Mouse (Mus musculus): ENCODE measurements around the gene Als2. TPM values are rescaled to one million over a fixed set of nuclear protein-coding genes. Genes with fewer than 3 reads are reported as not detected.
A peak's percentile ranks its signal among the peaks of the same experiment; 100 is the strongest.

Als2 gene
- polyA plus RNA-seq, 1 experiment from 2014 or later, result 2.6 TPM

- peaks cover 32% of the 10 kb centered on the region; the same call in 1 of the 2 replicates for H3K36me3 ChIP-seq (ENCODE audit: control insufficient read depth, insufficient read depth)
- H3K27ac ChIP-seq (ENCODE audit: low read depth, low read length), result no peak overlapping the region
- no peak overlapping the region for H3K9ac ChIP-seq (ENCODE audit: low read depth, low read length)
- no peak overlapping the region for H3K4me3 ChIP-seq (ENCODE audit: low read depth, low read length)
- ATAC-seq, result peak; percentile 47; the same call in 1 of the 2 replicates
- 86% methylated on average over 9 of the region's 9 CpGs for WGBS
- H3K27me3 ChIP-seq (replicated peaks; ENCODE audit: control insufficient read depth, insufficient read depth, low read length), result no peaks in the 10 kb centered on the region
- H3K4me2 ChIP-seq (replicated peaks; ENCODE audit: low read depth), result no peak overlapping the region
- H3K4me1 ChIP-seq (replicated peaks; ENCODE audit: control insufficient read depth, insufficient read depth, low read length), result 0 out of 2 replicates have a peak, but pooled peaks cover 4% of the 10 kb centered on the region
- TF ChIP-seq CTCF (IDR thresholded peaks at IDR 0.05; ENCODE audit: low read depth), result no peak
- no peaks in the 10 kb centered on the region for H3K9me3 ChIP-seq (ENCODE audit: control insufficient read depth)
Observed at GRCm38 (mm10) chr1:59166232-59166905, 70.7 kb downstream of the Als2 start.

- H3K27me3 ChIP-seq (replicated peaks; ENCODE audit: control insufficient read depth, insufficient read depth, low read length), result no peaks in the 10 kb centered on the region
- no peak overlapping the region for H3K4me2 ChIP-seq (replicated peaks; ENCODE audit: low read depth)
Observed at GRCm38 (mm10) chr1:59163918-59164317, 73.1 kb downstream of the Als2 start.

GRCm38 (mm10) chr1:59163030-59163461, 74.0 kb downstream of the Als2 start, which contains the start of gene Mpp4:
Gene Mpp4, minus strand, starts transcription at chr1:59163389.
- H3K36me3 ChIP-seq (ENCODE audit: control insufficient read depth, insufficient read depth), result peaks cover 27% of the 10 kb centered on the region; the same call in 1 of the 2 replicates
- H3K4me2 ChIP-seq (replicated peaks; ENCODE audit: low read depth), result no peak within 1 kb of the TSS
- no peak within 1 kb of the TSS for H3K4me3 ChIP-seq (ENCODE audit: low read depth, low read length)
- WGBS, result 73% methylated on average over 12 of the region's 12 CpGs
- no peak within 1 kb of the TSS for H3K9ac ChIP-seq (ENCODE audit: low read depth, low read length)
- 0 out of 2 replicates have a peak, but pooled peaks cover 4% of the 10 kb centered on the region for H3K4me1 ChIP-seq (replicated peaks; ENCODE audit: control insufficient read depth, insufficient read depth, low read length)
- no peak within 1 kb of the TSS for H3K27ac ChIP-seq (ENCODE audit: low read depth, low read length)
- H3K27me3 ChIP-seq (replicated peaks; ENCODE audit: control insufficient read depth, insufficient read depth, low read length), result no peaks in the 10 kb centered on the region
- ATAC-seq, result no peak
- TF ChIP-seq CTCF (IDR thresholded peaks at IDR 0.05; ENCODE audit: low read depth), result no peak
- no peaks in the 10 kb centered on the region for H3K9me3 ChIP-seq (ENCODE audit: control insufficient read depth)

More at GRCm38 (mm10) chr1:59163918-59164317, 73.1 kb downstream of the Als2 start:
- ATAC-seq, result no peak
- no peak overlapping the region for H3K9ac ChIP-seq (ENCODE audit: low read depth, low read length)
- no peak for TF ChIP-seq CTCF (IDR thresholded peaks at IDR 0.05; ENCODE audit: low read depth)
- H3K9me3 ChIP-seq (ENCODE audit: control insufficient read depth), result no peaks in the 10 kb centered on the region
- no peak overlapping the region for H3K27ac ChIP-seq (ENCODE audit: low read depth, low read length)
- H3K4me1 ChIP-seq (replicated peaks; ENCODE audit: control insufficient read depth, insufficient read depth, low read length), result 0 out of 2 replicates have a peak, but pooled peaks cover 4% of the 10 kb centered on the region
- 76% methylated on average over 5 of the region's 5 CpGs for WGBS
- H3K4me3 ChIP-seq (ENCODE audit: low read depth, low read length), result no peak overlapping the region
- peaks cover 27% of the 10 kb centered on the region; the same call in 1 of the 2 replicates for H3K36me3 ChIP-seq (ENCODE audit: control insufficient read depth, insufficient read depth)

GRCm38 (mm10) chr1:59162309-59163024, 74.6 kb downstream of the Als2 start:
- no peak overlapping the region for H3K27ac ChIP-seq (ENCODE audit: low read depth, low read length)
- peaks cover 27% of the 10 kb centered on the region; the same call in 1 of the 2 replicates for H3K36me3 ChIP-seq (ENCODE audit: control insufficient read depth, insufficient read depth)
- no peak overlapping the region for H3K4me2 ChIP-seq (replicated peaks; ENCODE audit: low read depth)
- H3K4me1 ChIP-seq (replicated peaks; ENCODE audit: control insufficient read depth, insufficient read depth, low read length), result 0 out of 2 replicates have a peak, but pooled peaks cover 4% of the 10 kb centered on the region
- ATAC-seq, result no peak
- no peak overlapping the region for H3K4me3 ChIP-seq (ENCODE audit: low read depth, low read length)
- no peak for TF ChIP-seq CTCF (IDR thresholded peaks at IDR 0.05; ENCODE audit: low read depth)
- H3K27me3 ChIP-seq (replicated peaks; ENCODE audit: control insufficient read depth, insufficient read depth, low read length), result no peaks in the 10 kb centered on the region
- H3K9me3 ChIP-seq (ENCODE audit: control insufficient read depth), result no peaks in the 10 kb centered on the region
- no peak overlapping the region for H3K9ac ChIP-seq (ENCODE audit: low read depth, low read length)
- 76% methylated on average over 8 of the region's 8 CpGs for WGBS

- Histone ChIP-seq H3K4me2 (replicated peaks; ENCODE audit: low read depth) (no peak overlapping the region), H3K27ac (ENCODE audit: low read depth, low read length) (no peak overlapping the region), H3K4me1 (replicated peaks; ENCODE audit: control insufficient read depth, insufficient read depth, low read length) (0 out of 2 replicates have a peak, but pooled peaks cover 4% of the 10 kb centered on the region), H3K36me3 (ENCODE audit: control insufficient read depth, insufficient read depth) (peaks cover 21% of the 10 kb centered on the region; the same call in 1 of the 2 replicates), H3K4me3 (ENCODE audit: low read depth, low read length) (no peak overlapping the region), H3K27me3 (replicated peaks; ENCODE audit: control insufficient read depth, insufficient read depth, low read length) (no peaks in the 10 kb centered on the region), H3K9ac (ENCODE audit: low read depth, low read length) (no peak overlapping the region), H3K9me3 (ENCODE audit: control insufficient read depth) (no peaks in the 10 kb centered on the region)
- WGBS, result 92% methylated on average over 6 of the region's 6 CpGs
- no peak for TF ChIP-seq CTCF (IDR thresholded peaks at IDR 0.05; ENCODE audit: low read depth)
- no peak for ATAC-seq
Observed at GRCm38 (mm10) chr1:59161396-59161795, 75.6 kb downstream of the Als2 start.

GRCm38 (mm10) chr1:59160871-59161270, 76.2 kb downstream of the Als2 start:
- TF ChIP-seq CTCF (IDR thresholded peaks at IDR 0.05; ENCODE audit: low read depth), result no peak
- no peak for ATAC-seq
- H3K27ac ChIP-seq (ENCODE audit: low read depth, low read length), result no peak overlapping the region
- H3K9ac ChIP-seq (ENCODE audit: low read depth, low read length), result no peak overlapping the region
- peaks cover 16% of the 10 kb centered on the region; the same call in 1 of the 2 replicates for H3K36me3 ChIP-seq (ENCODE audit: control insufficient read depth, insufficient read depth)
- no peaks in the 10 kb centered on the region for H3K9me3 ChIP-seq (ENCODE audit: control insufficient read depth)
- H3K4me2 ChIP-seq (replicated peaks; ENCODE audit: low read depth), result no peak overlapping the region
- H3K4me3 ChIP-seq (ENCODE audit: low read depth, low read length), result no peak overlapping the region
- 88% methylated on average over 6 of the region's 6 CpGs for WGBS
- 0 out of 2 replicates have a peak, but pooled peaks cover 2% of the 10 kb centered on the region for H3K4me1 ChIP-seq (replicated peaks; ENCODE audit: control insufficient read depth, insufficient read depth, low read length)
- H3K27me3 ChIP-seq (replicated peaks; ENCODE audit: control insufficient read depth, insufficient read depth, low read length), result no peaks in the 10 kb centered on the region

Data from intestine, postnatal 0 days (tissue).